Mouse (Mus musculus) yolk sac, embryonic 10.5 days (tissue): ENCODE measurements around the gene Fblim1.
A peak's percentile ranks its signal among the peaks of the same experiment; 100 is the strongest.
"Not testable (repeated sequence)": the region's sequence is repeated elsewhere in the genome, so short reads cannot be mapped to it uniquely, and the experiment has no call there.

Experiments
- DNase-seq: peaks from one replicate; pipeline ENCODE4 v3.0.0-alpha.2; 2017; ENCODE audit warnings: low spot score

Fblim1 gene

GRCm38 (mm10) chr4:141567174-141567573, 38.7 kb downstream of the Fblim1 start:
- not testable (repeated sequence) for DNase-seq

- DNase-seq, result no peak
Measured at GRCm38 (mm10) chr4:141566187-141566586, 39.7 kb downstream of the Fblim1 start.

GRCm38 (mm10) chr4:141565325-141565724, 40.6 kb downstream of the Fblim1 start:
- no peak for DNase-seq

GRCm38 (mm10) chr4:141564660-141565059, 41.2 kb downstream of the Fblim1 start:
- DNase-seq, result no peak

- DNase-seq, result no peak
Measured at GRCm38 (mm10) chr4:141564209-141564608, 41.7 kb downstream of the Fblim1 start.

GRCm38 (mm10) chr4:141562281-141562680, 43.6 kb downstream of the Fblim1 start:
- DNase-seq, result no peak

- not testable (repeated sequence) for DNase-seq
Measured at GRCm38 (mm10) chr4:141561331-141561919, 44.5 kb downstream of the Fblim1 start.

GRCm38 (mm10) chr4:141559898-141560263, 46.0 kb downstream of the Fblim1 start:
- DNase-seq, result peak; percentile 77

- peak; percentile 84 for DNase-seq
Measured at GRCm38 (mm10) chr4:141559131-141559897, 46.6 kb downstream of the Fblim1 start.

- no peak for DNase-seq
Measured at GRCm38 (mm10) chr4:141558658-141559057, 47.2 kb downstream of the Fblim1 start.

GRCm38 (mm10) chr4:141556163-141556562, 49.7 kb downstream of the Fblim1 start:
- not testable (repeated sequence) for DNase-seq

GRCm38 (mm10) chr4:141554255-141554865, 51.5 kb downstream of the Fblim1 start:
- not testable (repeated sequence) for DNase-seq

GRCm38 (mm10) chr4:141552484-141552883, 53.4 kb downstream of the Fblim1 start:
- no peak for DNase-seq

GRCm38 (mm10) chr4:141547299-141547698, 58.6 kb downstream of the Fblim1 start:
- DNase-seq, result no peak

GRCm38 (mm10) chr4:141546334-141547200, 59.3 kb downstream of the Fblim1 start:
- peak; percentile 88 for DNase-seq

- peak; percentile 99 for DNase-seq
Measured at GRCm38 (mm10) chr4:141545743-141546333, 60.1 kb downstream of the Fblim1 start.

- DNase-seq, result peak; percentile 77
Measured at GRCm38 (mm10) chr4:141545071-141545742, 60.7 kb downstream of the Fblim1 start.

GRCm38 (mm10) chr4:141544536-141544935, 61.4 kb downstream of the Fblim1 start:
- no peak for DNase-seq

GRCm38 (mm10) chr4:141543593-141543992, 62.3 kb downstream of the Fblim1 start:
- no peak for DNase-seq

GRCm38 (mm10) chr4:141541851-141542250, 64.0 kb downstream of the Fblim1 start:
- DNase-seq, result no peak

GRCm38 (mm10) chr4:141540844-141541243, 65.1 kb downstream of the Fblim1 start:
- DNase-seq, result no peak
